Mouse (Mus musculus): ENCODE measurements at regions not wholly inside any gene's neighbourhood (a gene's known extent, or its start where the extent isn't known, plus 50 kb on each side); places are given as distances from the start of the nearest gene placed in this dataset.
A peak's percentile ranks its signal among the peaks of the same experiment; 100 is the strongest.

DNA sequence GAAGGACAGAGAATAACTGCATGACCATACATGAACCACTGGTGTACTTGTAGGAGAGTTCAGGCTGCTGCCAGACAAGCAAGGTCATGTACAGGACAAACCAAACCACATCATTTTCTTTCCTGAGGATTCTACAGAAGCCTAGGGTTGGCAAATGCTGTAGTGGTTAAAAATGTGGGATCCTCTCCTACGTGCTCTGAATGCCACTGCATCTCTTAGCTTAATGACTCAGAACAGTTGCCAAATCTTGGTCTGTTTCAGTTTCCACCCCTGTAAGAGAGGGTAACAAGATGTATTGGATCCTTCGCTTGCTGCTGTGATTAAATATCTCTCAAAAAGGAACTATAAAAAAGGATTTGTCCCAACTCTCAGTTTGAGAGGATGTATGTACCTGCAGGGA lies 938.1 kb downstream of the 4930444P10Rik start:
- DNase-seq (ENCODE audit: extremely low spot score in 1 of 2, low spot score in 1 of 2) = no peak

DNA sequence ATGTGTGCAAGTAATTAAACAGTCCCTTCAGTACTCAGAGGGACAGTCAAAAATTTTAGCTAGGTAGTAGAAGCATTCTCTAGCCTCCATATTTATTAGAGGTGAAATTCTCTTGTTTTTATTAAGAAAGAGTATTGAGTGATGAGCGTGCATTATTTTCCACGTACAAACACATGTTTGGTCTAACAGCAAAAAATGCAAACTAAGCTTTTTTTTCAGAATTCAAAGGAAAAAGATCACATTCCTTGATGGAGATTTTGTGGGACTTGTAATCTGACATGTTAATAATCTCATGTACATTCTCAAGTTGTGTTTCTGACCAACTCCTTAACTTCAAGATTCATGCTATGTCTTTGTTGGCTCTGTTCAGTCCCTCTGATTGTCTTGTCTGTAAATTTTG lies 939.2 kb downstream of the 4930444P10Rik start:
- DNase-seq (ENCODE audit: extremely low spot score in 1 of 2, low spot score in 1 of 2) = no peak

DNA sequence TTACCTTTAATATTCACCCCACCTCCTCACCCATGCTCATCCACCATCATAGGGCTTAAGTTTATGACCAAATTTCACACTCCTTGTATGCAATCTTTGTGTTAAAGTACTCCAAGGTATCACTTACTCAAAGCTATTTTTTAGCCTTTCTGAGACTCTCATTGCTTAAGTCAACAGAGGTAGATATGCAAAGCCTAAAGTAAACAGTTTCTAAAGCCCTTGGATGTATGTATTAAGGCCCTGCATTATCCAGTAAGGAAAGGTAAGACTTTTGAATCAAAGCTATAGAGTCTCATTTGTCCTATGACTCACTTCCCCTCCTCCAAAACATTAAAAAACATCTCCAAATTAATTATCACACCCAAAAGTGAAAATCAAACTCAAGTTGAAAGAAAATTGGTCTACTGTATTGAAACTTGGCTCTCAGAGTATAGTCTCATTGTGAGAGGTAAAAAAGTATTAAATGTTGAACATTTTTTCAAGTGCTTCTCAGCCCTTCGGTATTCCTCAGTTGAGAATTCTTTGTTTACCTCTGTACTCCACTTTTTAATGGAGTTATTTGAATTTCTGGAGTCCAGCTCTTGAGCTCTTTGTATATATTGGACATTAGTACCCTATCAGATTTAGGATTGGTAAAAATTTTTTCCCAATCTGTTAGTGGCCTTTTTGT lies 949.1 kb downstream of the 4930444P10Rik start:
- no peak for DNase-seq (ENCODE audit: extremely low spot score in 1 of 2, low spot score in 1 of 2)

DNA sequence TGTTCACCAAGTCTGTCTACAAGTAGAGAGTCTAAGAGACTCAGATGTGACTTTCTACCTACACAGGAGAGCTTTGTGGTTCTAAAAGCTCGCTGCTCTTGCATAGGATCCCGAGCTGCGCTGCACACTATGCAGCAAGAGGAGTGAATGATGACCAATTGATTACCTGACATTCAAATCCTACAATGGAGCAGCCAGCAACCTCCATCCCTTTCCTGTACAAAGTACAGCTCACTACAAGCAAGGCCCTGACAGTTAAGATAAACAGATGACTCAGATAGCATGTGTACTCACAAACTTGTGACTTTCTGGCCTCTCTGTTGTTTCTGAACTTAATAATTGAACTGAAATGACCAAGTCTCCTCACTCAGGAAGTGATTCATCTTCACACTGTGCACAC lies 974.7 kb downstream of the 4930444P10Rik start:
- DNase-seq (ENCODE audit: extremely low spot score in 1 of 2, low spot score in 1 of 2) = no peak

DNA sequence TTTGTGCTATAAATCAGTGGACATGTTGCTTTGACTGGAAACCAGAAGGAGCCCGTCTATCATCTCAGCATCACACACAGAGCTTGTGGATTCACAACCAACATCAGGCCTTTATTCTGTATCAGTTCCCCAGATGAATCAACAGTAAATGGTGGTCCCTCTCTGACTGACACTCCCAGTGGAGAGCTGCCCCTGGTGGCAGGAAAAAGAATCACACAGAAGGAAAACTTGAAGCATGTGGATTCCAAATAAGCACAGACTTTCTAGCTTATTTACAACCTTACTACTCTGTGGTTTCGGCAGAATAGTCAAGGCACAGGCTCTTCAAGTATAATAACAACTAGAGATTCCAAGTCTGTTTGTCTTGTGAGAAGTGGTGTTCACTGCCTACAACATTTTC lies 981.7 kb downstream of the 4930444P10Rik start:
- DNase-seq (ENCODE audit: extremely low spot score in 1 of 2, low spot score in 1 of 2) = no peak

DNA sequence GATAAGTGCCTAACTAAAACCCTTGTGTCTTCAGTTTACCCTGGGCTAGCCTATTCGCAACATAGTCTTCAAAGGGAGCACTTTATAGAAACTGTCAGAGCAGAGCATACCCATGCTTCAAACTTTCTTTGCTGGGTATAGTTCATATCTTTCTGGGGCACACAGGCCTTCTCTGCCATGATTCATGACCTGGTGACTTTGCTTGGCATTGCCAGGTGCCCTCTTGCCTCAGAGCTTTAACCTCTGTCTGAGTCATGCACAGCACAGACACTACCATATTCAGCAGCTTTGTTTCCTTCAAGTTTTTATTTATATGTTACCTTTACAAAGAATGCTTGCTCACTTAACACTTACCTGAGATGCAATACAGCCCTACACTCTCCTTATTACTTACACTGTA lies 1022.8 kb downstream of the 4930444P10Rik start:
- no peak for DNase-seq (ENCODE audit: extremely low spot score in 1 of 2, low spot score in 1 of 2)

DNA sequence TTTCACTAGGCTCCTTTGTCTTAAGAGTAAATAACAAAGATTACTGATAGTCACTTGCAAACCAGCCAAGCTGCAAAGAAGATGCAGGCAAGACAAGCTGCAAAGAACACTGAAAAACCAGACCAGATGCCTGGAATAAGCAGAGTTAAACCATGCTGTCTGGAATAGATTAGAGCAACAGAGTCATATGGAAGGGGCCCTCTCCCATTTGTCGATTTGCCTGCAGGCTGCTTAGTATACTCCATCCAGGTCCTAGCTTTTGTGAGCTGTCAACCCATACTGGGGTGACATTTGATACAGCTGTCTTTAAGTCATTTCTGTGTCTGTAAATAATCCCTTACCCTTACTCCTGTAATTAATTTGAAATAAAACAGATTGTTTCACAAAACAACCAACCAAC lies 1059.1 kb downstream of the 4930444P10Rik start:
- no peak for DNase-seq (ENCODE audit: extremely low spot score in 1 of 2, low spot score in 1 of 2)

DNA sequence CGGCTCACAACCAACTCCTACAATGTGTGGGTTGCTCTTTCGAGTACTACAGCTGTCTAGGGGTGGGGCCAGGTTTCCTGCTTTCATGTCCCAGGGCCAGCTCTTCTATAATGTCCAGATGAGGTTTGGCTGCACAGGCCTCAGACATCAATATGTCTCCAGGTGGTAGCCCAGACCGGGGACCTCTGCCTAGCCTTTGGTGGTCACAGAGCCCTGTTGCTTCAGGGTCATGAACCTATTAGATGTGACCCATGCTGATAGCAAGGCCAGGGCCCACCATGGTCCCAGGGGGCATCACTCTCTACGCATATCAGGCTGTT lies 1074.7 kb downstream of the 4930444P10Rik start:
- no peak for DNase-seq (ENCODE audit: extremely low spot score in 1 of 2, low spot score in 1 of 2)

DNA sequence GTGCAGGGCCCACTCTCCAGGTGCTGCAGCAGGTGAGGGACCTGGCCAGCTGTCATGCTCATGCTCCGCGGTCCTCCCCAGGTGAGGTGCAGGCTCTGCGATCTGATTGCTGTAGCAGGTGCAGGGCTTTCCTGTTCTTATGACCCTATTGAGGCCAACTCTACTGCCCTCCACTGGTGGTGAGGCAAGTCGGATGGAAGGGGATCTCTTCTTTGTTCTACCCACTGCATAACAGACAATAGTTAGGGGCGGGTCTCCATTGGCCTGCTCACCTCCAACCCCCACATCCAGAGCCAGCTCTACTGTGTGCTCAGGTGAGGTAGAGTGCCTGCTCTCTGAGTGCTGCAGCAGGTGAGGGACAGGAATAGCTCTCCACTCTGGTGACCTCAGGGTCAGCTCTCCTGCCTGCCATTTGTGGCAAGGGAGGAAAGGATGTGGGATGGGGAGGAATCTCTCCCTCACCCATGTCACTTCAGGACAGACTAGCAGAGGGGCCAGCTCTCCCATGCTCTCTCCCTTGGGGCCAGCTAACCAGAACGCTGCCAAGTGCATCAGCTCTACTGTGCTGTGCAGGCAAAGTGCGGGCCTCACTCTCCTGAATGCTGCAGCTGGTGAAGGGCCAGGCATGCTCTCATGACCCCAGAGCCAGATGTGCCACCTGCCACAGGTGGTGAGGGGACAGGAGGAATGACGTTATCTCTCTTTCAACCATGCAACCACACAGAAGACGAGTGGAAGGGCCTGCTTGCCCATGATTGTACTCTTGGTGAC lies 1075.3 kb downstream of the 4930444P10Rik start:
- no peak for DNase-seq (ENCODE audit: extremely low spot score in 1 of 2, low spot score in 1 of 2)

DNA sequence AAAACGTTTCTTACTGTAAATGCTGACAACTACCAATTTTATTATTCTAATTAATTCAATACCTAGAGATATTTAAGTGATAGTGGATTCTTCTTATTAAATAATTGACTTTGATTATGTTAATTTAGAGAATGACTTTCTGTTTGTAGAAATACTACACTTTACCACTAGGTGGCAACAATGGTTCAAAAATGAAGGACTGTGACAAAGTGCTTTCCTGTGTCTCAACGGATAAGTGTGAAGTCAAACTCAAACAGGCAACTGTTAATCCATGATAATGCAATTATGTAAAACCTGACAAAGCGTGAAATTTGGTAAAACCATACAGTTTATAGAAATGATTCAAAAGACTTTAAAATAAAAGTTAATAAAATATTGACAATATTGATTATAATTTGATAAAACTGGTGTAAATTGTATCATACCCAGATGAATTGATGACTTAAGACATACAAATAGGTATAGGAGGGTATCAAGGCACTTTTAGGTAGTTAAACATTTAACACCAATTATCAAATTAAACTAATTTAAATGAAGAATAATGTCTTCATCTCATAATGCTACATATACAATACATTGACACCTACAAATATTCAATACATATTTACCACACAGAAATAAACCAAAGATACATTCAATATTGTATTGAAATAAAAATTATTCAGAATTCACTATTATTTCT lies 1085.3 kb downstream of the 4930444P10Rik start:
- no peak for DNase-seq (ENCODE audit: extremely low spot score in 1 of 2, low spot score in 1 of 2)

DNA sequence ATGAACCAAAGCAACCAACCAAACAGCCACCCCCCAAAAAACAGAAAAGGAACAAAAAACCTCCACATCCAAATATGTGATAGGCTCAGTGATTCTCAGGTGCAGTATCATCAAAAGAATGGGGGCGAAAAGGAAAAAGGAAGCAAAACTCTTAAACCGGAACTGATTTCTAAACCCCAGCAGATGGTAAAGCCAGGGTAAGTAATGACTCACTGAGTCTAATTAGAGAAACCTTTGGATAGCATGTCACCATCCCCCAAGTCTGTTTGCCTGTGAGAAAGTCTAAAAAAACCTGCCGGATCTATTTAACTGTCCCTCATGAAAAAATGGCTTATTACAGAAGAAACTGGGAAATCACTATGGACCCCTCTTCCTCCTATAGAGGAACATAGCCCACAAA lies 1097.8 kb downstream of the 4930444P10Rik start:
- no peak for DNase-seq (ENCODE audit: extremely low spot score in 1 of 2, low spot score in 1 of 2)

DNA sequence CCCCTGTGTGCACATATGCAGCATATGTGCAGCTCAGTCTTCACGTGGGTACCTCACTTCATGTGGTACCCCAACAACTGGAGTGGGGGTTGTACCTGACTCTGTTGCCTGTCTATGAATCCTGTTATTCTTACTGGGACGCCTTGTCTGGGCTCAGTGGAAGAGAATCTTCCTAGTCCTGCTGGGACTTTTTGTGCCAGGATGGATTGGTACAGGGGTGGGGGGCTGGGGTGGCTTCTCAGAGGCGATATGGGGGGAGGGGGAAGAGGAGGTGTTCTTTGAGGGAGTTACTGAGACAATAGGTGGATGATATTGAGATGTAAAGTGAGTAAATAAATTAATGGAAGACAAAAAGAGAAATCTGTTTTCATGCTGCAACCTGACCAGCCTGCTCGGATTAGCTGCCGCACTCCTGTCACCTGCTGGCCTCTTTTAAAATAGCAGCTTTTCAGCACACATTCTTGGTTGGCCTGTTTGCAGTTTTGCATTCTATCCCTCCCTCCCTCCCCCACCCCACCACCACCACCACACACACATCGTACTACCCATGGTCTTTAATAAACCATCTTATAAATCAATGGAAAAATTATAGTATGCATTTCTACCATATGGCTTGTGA lies 1112.9 kb downstream of the 4930444P10Rik start:
- DNase-seq (ENCODE audit: extremely low spot score in 1 of 2, low spot score in 1 of 2) = peak in 1 of 2 experiments; percentile 55

All from layer of hippocampus, postnatal 25 days (tissue).